Mouse (Mus musculus): ENCODE data around the gene Rtcb. TPM values are rescaled to one million over a fixed set of nuclear protein-coding genes. Genes with fewer than 3 reads are reported as not detected.

The Rtcb gene
- polyA plus RNA-seq, 1 experiment from 2014 or later = 164 TPM

- no peak overlapping the region for H3K4me3 ChIP-seq
- 0 out of 2 replicates have a peak overlapping the region, but pooled peaks have one; percentile 17 for H3K9ac ChIP-seq
- H3K9me3 ChIP-seq = no peaks in the 10 kb centered on the region
- H3K4me2 ChIP-seq = no peak overlapping the region
- H3K27ac ChIP-seq (replicated peaks) = no peak overlapping the region
- 65% methylated on average over 17 of the region's 17 CpGs for WGBS
- H3K36me3 ChIP-seq = no peaks in the 10 kb centered on the region
- no peaks in the 10 kb centered on the region; the same call in 1 of the 2 replicates for H3K27me3 ChIP-seq
- H3K4me1 ChIP-seq (replicated peaks) = no peaks in the 10 kb centered on the region
- ATAC-seq (ENCODE audit: low read depth) = peak; percentile 50; the same call in 1 of the 2 replicates
These were observed 10.0 kb upstream of the Rtcb start for GRCm38 (mm10) chr10:85967411-85968156.

- Histone ChIP-seq H3K4me2 (no peak overlapping the region), H3K36me3 (no peaks in the 10 kb centered on the region), H3K4me1 (replicated peaks) (no peaks in the 10 kb centered on the region), H3K4me3 (no peak overlapping the region), H3K9me3 (no peaks in the 10 kb centered on the region), H3K27me3 (no peaks in the 10 kb centered on the region; the same call in 1 of the 2 replicates), H3K27ac (replicated peaks) (no peak overlapping the region), H3K9ac (no peak overlapping the region)
- WGBS = 60% methylated on average over 2 of the region's 2 CpGs
- no peak for ATAC-seq (ENCODE audit: low read depth)
These were observed 8.9 kb upstream of the Rtcb start for GRCm38 (mm10) chr10:85966476-85966875.

GRCm38 (mm10) chr10:85964316-85964715, 6.7 kb upstream of the Rtcb start:
- H3K9ac ChIP-seq = no peak overlapping the region
- 89% methylated on average over 7 of the region's 7 CpGs for WGBS
- no peak overlapping the region for H3K4me2 ChIP-seq
- no peak for ATAC-seq (ENCODE audit: low read depth)
- H3K4me1 ChIP-seq (replicated peaks) = no peaks in the 10 kb centered on the region
- no peaks in the 10 kb centered on the region for H3K36me3 ChIP-seq
- no peaks in the 10 kb centered on the region; the same call in 1 of the 2 replicates for H3K27me3 ChIP-seq
- no peaks in the 10 kb centered on the region for H3K9me3 ChIP-seq
- no peak overlapping the region for H3K4me3 ChIP-seq
- no peak overlapping the region for H3K27ac ChIP-seq (replicated peaks)

- no peak overlapping the region for H3K4me3 ChIP-seq
- H3K9me3 ChIP-seq = no peaks in the 10 kb centered on the region
- no peak for ATAC-seq (ENCODE audit: low read depth)
- H3K4me1 ChIP-seq (replicated peaks) = no peaks in the 10 kb centered on the region
- H3K4me2 ChIP-seq = no peak overlapping the region
- H3K27me3 ChIP-seq = no peaks in the 10 kb centered on the region; the same call in 1 of the 2 replicates
- no peak overlapping the region for H3K27ac ChIP-seq (replicated peaks)
- H3K36me3 ChIP-seq = no peaks in the 10 kb centered on the region
- no peak overlapping the region for H3K9ac ChIP-seq
- WGBS = 80% methylated on average over 9 of the region's 9 CpGs
These were observed 5.3 kb upstream of the Rtcb start for GRCm38 (mm10) chr10:85962897-85963296.

- Histone ChIP-seq H3K4me2 (peak overlapping the region; percentile 91), H3K27me3 (no peaks in the 10 kb centered on the region), H3K36me3 (peaks cover 31% of the 10 kb centered on the region), H3K4me3 (peak overlapping the region; percentile 73), H3K4me1 (replicated peaks) (peaks cover 17% of the 10 kb centered on the region), H3K27ac (replicated peaks) (peak overlapping the region; percentile 79; the same call in 1 of the 2 replicates), H3K9me3 (no peaks in the 10 kb centered on the region), H3K9ac (peak overlapping the region; percentile 85)
- ATAC-seq (ENCODE audit: low read depth) = peak; percentile 8; the same call in 1 of the 2 replicates
- WGBS = 6% methylated on average over 20 of the region's 20 CpGs
These were observed 678 bp downstream of the Rtcb start for GRCm38 (mm10) chr10:85956871-85957419.

GRCm38 (mm10) chr10:85954429-85954828, 3.2 kb downstream of the Rtcb start:
- Histone ChIP-seq H3K4me1 (replicated peaks) (peaks cover 17% of the 10 kb centered on the region), H3K4me3 (no peak overlapping the region), H3K9ac (no peak overlapping the region), H3K4me2 (no peak overlapping the region), H3K27me3 (no peaks in the 10 kb centered on the region), H3K36me3 (peaks cover 55% of the 10 kb centered on the region), H3K9me3 (no peaks in the 10 kb centered on the region), H3K27ac (replicated peaks) (no peak overlapping the region)
- ATAC-seq (ENCODE audit: low read depth) = no peak
- 84% methylated on average over 2 of the region's 2 CpGs for WGBS

GRCm38 (mm10) chr10:85953401-85953800, 4.2 kb downstream of the Rtcb start:
- no peak for ATAC-seq (ENCODE audit: low read depth)
- Histone ChIP-seq H3K36me3 (peaks cover 65% of the 10 kb centered on the region), H3K4me3 (no peak overlapping the region), H3K9ac (no peak overlapping the region), H3K9me3 (no peaks in the 10 kb centered on the region), H3K27ac (replicated peaks) (no peak overlapping the region), H3K27me3 (no peaks in the 10 kb centered on the region), H3K4me1 (replicated peaks) (peaks cover 25% of the 10 kb centered on the region), H3K4me2 (no peak overlapping the region)
- 94% methylated on average over 3 of the region's 3 CpGs for WGBS

GRCm38 (mm10) chr10:85951765-85952443, 5.7 kb downstream of the Rtcb start:
- no peak overlapping the region for H3K9ac ChIP-seq
- H3K9me3 ChIP-seq = no peaks in the 10 kb centered on the region
- ATAC-seq (ENCODE audit: low read depth) = no peak
- WGBS = 91% methylated on average over 6 of the region's 6 CpGs
- no peak overlapping the region for H3K27ac ChIP-seq (replicated peaks)
- peaks cover 78% of the 10 kb centered on the region for H3K36me3 ChIP-seq
- no peak overlapping the region for H3K4me3 ChIP-seq
- no peak overlapping the region for H3K4me2 ChIP-seq
- no peaks in the 10 kb centered on the region for H3K27me3 ChIP-seq
- H3K4me1 ChIP-seq (replicated peaks) = peaks cover 24% of the 10 kb centered on the region

GRCm38 (mm10) chr10:85948483-85949196, 9.0 kb downstream of the Rtcb start:
- Histone ChIP-seq H3K27me3 (no peaks in the 10 kb centered on the region), H3K4me2 (no peak overlapping the region), H3K4me1 (replicated peaks) (peaks cover 8% of the 10 kb centered on the region), H3K9me3 (no peaks in the 10 kb centered on the region), H3K36me3 (peaks cover 94% of the 10 kb centered on the region), H3K9ac (no peak overlapping the region), H3K27ac (replicated peaks) (peak overlapping the region; percentile 33; the same call in 1 of the 2 replicates), H3K4me3 (no peak overlapping the region)
- WGBS = 55% methylated on average over 8 of the region's 8 CpGs
- ATAC-seq (ENCODE audit: low read depth) = peak; percentile 59

GRCm38 (mm10) chr10:85936280-85936965, 21.2 kb downstream of the Rtcb start:
- WGBS = 96% methylated on average over 6 of the region's 6 CpGs
- Histone ChIP-seq H3K9ac (no peak overlapping the region), H3K4me2 (no peak overlapping the region), H3K27me3 (no peaks in the 10 kb centered on the region), H3K9me3 (peaks cover 4% of the 10 kb centered on the region; the same call in 1 of the 2 replicates), H3K4me1 (replicated peaks) (no peaks in the 10 kb centered on the region), H3K4me3 (no peak overlapping the region), H3K27ac (replicated peaks) (no peak overlapping the region), H3K36me3 (peaks cover 65% of the 10 kb centered on the region)
- ATAC-seq (ENCODE audit: low read depth) = no peak

GRCm38 (mm10) chr10:85929962-85930361, 27.7 kb downstream of the Rtcb start:
- H3K9me3 ChIP-seq = no peaks in the 10 kb centered on the region
- H3K27me3 ChIP-seq = peaks cover 16% of the 10 kb centered on the region
- H3K9ac ChIP-seq = no peak overlapping the region
- no peak for ATAC-seq (ENCODE audit: low read depth)
- no peak overlapping the region for H3K27ac ChIP-seq (replicated peaks)
- H3K4me1 ChIP-seq (replicated peaks) = peaks cover 19% of the 10 kb centered on the region
- H3K36me3 ChIP-seq = 0 out of 2 replicates have a peak, but pooled peaks cover under 1% of the 10 kb centered on the region
- 88% methylated on average over 11 of the region's 11 CpGs for WGBS
- no peak overlapping the region for H3K4me2 ChIP-seq
- no peak overlapping the region for H3K4me3 ChIP-seq

All from neural tube, embryonic 13.5 days (tissue).